Mouse (Mus musculus) lung, adult 2 months (tissue): Measurements from ENCODE around the gene Mapk7. TPM values are rescaled to one million over a fixed set of nuclear protein-coding genes. Genes with fewer than 3 reads are reported as not detected.

ENCODE experiments used
- DNase-seq: peaks from one replicate; pipeline ENCODE4 v3.0.0; 2022
- H3K4me1 ChIP-seq: fragments of 200-500 bp; 2 replicates; pipeline ENCODE4 v1.6.1; 2011; ENCODE audit warnings: low read length; ENCODE audit not compliant: control insufficient read depth, insufficient read depth
- H3K4me3 ChIP-seq: fragments of 200-500 bp; replicated peaks from 2 replicates; pipeline ENCODE3; 2011; ENCODE audit warnings: low read depth, mild to moderate bottlenecking, control low read depth, low read length; ENCODE audit errors: extremely low read depth
- CTCF ChIP-seq: fragments of 200-500 bp; IDR thresholded peaks from 2 replicates; pipeline ENCODE4 v1.5.1; 2011; ENCODE audit warnings: mild to moderate bottlenecking, low read length, control low read depth; ENCODE audit not compliant: insufficient read depth
- POLR2A ChIP-seq: fragments of 200-500 bp; IDR thresholded peaks from 2 replicates; pipeline ENCODE4 v1.6.1; 2011; ENCODE audit warnings: low read depth, mild to moderate bottlenecking, control low read depth, low read length, borderline replicate concordance; ENCODE audit errors: extremely low read depth
- whole genome bisulfite sequencing: fragments of 180-500 bp; shearing (Covaris S2); methylation state at CpG from one replicate; pipeline ENCODE4 v1.1.7; 2018; 5-methylcytosine and 5-hydroxymethylcytosine counted together
- polyA plus RNA-seq: library from polyadenylated mRNA; depleted of rRNA; stranded (reverse); fragments of >200 nt; gene quantifications from 2 replicates; pipeline ENCODE4 v1.2.3, GENCODE M21; 2012

Mapk7 gene
- polyA plus RNA-seq, 1 experiment = 40.1 TPM

DNA sequence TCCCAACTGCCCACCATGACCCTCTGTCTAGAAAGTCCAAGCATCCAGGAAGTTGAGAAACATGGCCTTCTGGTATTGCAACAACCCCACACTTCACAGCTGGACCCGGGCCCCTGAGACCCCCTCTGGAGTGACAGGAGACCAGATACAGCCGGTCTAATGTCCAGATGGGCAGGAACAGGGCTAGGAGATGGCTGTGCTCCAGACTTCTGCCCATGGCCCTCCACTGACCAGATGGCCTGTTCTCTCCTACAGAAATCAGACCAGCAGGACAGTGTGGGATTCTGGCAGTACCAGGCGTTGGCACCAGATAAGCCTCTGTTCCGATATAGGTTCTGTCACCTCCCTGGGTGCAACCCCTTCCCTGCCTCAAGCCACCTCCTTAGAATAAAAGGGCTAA is 25.7 kb downstream of the Mapk7 start:
- WGBS = 74% methylated on average over 4 of the region's 4 CpGs
- Histone ChIP-seq H3K4me1 (no peaks in the 10 kb centered on the region), H3K4me3 (no peak overlapping the region)
- DNase-seq = no peak
- TF ChIP-seq CTCF = no peak
- no peak for TF ChIP-seq POLR2A

DNA sequence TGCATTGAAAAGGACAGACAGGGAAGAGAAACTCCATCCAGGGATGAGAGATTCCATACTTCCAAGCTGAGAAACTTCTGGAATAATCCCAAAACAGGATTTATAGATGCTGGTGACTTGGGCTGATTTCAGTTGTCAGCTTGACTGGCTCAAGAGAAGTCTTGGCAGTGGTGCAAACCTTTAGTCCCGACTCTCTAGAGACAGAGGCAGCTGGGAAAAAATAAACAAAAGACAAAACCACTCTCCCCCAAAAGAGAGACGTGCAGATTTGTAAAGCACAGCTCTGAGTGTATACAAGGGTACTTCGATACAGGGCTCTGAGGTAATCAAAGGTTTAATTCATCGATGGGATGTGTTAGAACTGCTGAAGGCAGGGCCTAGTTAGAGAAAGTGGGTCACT is 28.8 kb downstream of the Mapk7 start:
- no peaks in the 10 kb centered on the region for H3K4me1 ChIP-seq
- H3K4me3 ChIP-seq = no peak overlapping the region
- WGBS = 38% methylated on average over 4 of the region's 4 CpGs
- no peak for TF ChIP-seq POLR2A
- TF ChIP-seq CTCF = no peak
- DNase-seq = no peak

DNA sequence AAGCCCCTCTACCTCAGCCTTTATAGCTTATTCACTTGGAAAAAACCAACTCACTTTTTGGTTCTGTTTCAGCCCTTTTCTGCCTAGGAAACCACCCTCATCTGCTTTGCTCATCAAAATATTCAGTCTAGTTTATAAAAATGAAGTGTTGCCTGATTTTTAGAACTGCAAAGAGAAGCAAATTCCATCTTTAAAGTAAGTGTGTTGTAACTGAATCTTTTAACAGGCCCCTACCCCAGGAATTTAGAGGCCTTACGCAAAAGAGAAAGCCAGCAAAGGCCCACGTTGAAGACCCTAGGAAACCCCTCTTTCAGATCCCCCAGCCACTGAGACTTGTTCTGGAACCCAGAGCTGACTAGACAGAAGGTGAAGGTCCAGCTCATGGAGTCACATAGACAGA is 30.1 kb downstream of the Mapk7 start:
- DNase-seq = no peak
- TF ChIP-seq CTCF (no peak), POLR2A (no peak)
- 67% methylated on average over 2 of the region's 2 CpGs for WGBS
- H3K4me3 ChIP-seq = no peak overlapping the region
- H3K4me1 ChIP-seq = no peaks in the 10 kb centered on the region

DNA sequence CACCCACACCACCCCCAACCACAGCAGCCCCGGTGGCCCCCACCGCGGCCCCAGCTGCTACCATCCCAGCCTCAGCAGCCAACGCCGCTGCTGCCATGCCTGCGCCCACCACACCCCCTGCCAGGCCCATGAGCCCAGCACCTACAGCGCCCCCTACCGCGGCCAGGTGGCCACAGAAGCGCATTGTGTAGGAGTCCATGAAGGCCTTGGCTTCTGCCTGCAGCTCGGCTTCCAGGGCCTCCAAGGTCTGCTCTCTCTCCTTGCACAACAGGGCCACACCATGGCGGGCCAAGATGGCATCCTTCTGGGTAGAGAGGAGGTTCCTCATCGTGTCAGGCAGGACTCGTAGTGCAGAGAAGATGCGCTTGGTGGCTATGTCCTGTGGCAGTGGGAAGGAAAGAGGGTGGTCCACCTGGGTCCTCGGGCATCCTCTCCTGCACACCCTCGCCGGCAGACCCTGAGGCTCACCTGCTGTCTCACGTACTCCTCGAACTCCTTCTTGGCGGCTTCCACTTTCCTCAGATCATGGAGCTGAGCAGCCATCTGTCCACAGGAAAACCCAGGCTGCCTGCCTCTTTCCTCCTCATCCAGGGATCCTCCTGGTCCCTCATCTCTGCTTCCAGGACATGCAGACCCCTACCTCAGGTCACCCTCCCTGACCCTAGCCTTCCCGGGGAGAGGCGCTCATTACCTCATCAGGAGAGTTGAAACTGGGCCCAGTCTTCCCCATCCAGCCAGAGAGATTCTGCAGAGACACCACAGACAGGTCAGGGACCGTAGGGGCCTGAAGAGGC is 44.5 kb downstream of the Mapk7 start:
- Histone ChIP-seq H3K4me1 (no peaks in the 10 kb centered on the region), H3K4me3 (no peak overlapping the region)
- DNase-seq = no peak
- 75% methylated on average over 24 of the region's 24 CpGs for WGBS
- TF ChIP-seq POLR2A = no peak
- no peak for TF ChIP-seq CTCF

DNA sequence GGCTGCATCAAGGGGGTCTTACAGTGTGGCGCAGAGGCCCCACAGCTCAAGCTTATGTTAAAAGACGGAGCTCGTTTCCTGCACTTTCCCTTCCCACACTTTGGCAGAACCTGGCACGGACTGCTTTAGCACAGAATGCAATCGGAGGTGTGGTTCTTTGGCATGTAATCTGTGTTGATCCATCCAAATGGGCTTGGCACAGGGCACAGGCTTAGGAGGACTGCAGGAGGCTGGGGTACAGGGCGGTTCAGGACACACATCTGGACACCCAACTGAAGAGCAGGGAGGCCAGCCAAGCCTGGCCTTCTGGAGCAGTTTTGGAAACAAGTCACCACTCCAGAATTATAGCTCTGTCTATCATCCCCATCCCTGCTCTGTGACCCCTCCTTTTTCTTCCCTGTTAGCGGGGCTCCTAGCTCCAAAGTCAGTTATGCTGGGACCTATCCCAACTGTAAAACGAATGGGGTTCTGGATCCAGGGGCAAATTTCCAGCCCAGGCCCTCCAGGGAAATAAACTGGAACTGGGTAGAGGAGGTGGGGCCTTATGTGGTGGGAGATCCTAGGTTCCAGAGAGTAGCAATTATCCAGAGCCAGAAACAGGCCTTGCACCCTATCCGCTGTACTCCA is 45.5 kb downstream of the Mapk7 start:
- 58% methylated on average over 9 of the region's 9 CpGs for WGBS
- no peak for DNase-seq
- TF ChIP-seq CTCF = no peak
- Histone ChIP-seq H3K4me1 (no peaks in the 10 kb centered on the region), H3K4me3 (no peak overlapping the region)

DNA sequence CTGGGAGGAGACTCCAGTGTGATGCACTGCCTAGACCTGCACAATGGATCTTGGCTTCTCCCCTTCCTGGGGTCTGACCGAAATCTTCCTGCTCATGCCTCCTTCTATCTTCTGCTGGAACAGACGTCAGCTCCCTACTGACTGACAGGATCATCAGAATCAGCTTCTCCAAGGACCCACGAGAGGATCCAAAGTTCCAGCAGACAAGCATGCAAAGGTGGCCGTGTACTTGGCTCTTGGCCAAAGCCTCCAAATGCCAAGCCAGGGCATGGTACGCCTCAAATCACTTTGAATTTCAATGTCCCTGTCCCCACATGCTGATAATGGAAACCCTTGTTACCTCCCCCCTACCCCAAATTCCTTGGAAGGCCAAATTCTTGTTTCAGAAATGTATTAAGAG is 46.2 kb downstream of the Mapk7 start:
- TF ChIP-seq CTCF (no peak), POLR2A (no peak)
- WGBS = 41% methylated on average over 5 of the region's 5 CpGs
- no peaks in the 10 kb centered on the region for H3K4me1 ChIP-seq
- no peak for DNase-seq
- H3K4me3 ChIP-seq = no peak overlapping the region

DNA sequence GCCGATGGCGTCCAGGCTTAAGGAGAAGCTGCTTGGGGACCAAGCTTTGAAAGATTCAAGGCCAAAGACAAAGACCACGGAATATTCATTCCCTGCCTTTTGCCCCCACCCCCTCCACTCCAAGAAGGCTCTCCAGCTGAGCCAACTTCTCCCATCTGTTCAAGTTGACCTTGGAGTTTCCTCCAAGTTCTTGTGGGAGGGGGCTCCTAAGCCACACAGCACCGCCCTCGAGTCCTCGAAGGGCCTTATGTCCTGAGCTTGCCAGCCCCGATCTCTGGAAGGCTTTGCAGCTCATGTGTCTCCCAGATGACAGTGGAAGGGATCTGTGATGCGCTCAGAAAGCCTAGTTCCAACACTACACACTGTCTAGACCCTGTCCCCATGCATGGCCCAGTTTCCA is 46.9 kb downstream of the Mapk7 start:
- H3K4me3 ChIP-seq = no peak overlapping the region
- no peak for DNase-seq
- TF ChIP-seq CTCF (no peak), POLR2A (no peak)
- WGBS = 76% methylated on average over 8 of the region's 8 CpGs
- no peaks in the 10 kb centered on the region for H3K4me1 ChIP-seq

DNA sequence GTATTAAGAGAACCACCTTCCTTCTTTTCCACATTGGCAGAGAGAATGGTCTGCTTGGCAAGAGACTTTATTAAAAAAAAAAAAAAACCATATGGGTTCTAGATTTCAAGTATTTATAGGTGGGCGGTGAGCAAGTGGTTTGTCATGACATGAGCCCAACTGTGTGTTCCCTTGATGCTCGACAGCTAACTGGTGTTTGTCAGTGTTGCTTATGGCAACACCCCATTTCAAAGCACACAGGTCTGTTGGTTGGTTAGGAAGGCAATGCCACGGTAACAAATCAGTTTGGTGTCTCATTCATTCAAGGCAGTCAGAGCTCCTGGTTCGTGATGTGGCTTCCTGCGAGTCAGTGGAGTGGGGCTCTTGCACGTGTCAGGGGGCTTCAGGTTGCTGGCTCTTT is 50.4 kb downstream of the Mapk7 start:
- WGBS = 90% methylated on average over 6 of the region's 6 CpGs
- Histone ChIP-seq H3K4me1 (no peaks in the 10 kb centered on the region), H3K4me3 (no peak overlapping the region)
- DNase-seq = no peak
- TF ChIP-seq CTCF = no peak
- no peak for TF ChIP-seq POLR2A

DNA sequence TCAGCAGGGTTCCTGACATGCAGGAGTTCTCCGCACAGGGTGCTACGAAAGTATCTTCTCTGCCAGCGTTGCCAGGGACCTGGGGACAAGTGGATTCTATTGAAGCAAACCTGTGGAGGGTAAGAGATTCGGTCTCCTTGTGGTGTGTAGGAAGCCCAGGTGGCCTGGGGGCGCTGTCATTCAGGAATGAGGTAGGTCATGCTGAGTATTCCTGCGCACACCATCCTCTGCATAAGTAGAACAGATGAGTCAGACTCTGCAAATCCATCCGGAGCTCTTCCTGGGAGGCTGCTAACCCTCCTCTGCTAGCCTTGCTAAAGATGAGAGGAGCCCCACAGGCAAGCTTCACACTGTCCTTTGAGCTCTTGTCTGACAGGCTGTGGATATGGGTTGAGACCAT is 52.5 kb downstream of the Mapk7 start:
- DNase-seq = no peak
- H3K4me3 ChIP-seq = no peak overlapping the region
- 84% methylated on average over 7 of the region's 7 CpGs for WGBS
- TF ChIP-seq CTCF = no peak
- TF ChIP-seq POLR2A = no peak
- H3K4me1 ChIP-seq = no peaks in the 10 kb centered on the region

DNA sequence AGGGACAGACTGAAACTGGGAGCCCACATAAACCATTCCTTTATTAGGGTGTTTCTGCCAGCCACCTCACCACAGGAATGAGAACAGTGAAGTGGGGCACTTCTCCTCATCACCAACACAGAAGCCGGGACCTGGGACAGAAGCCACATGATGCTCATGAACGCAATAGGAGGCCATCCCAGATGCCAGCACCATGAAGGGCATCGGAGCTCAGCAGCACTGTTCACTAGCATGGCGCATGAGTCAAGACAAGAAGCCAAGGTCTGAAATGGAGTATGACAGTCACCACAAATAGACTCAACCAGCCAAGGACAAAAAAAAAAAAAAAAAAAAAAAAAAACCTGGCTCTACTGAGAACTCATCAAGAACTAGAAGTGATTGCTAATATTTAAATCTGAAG is 53.8 kb downstream of the Mapk7 start:
- 96% methylated on average over 4 of the region's 4 CpGs for WGBS
- H3K4me1 ChIP-seq = no peaks in the 10 kb centered on the region
- no peak overlapping the region for H3K4me3 ChIP-seq
- DNase-seq = no peak
- TF ChIP-seq POLR2A (no peak), CTCF (no peak)
